Mouse (Mus musculus) spleen, adult 2 months (tissue): ENCODE measurements around the gene Zhx3. TPM values are rescaled to one million over a fixed set of nuclear protein-coding genes. Genes with fewer than 3 reads are reported as not detected.
A peak's percentile ranks its signal among the peaks of the same experiment; 100 is the strongest.

ENCODE experiments used
- DNase-seq, 2 experiments: peaks; one replicate each; pipeline versions ENCODE4 v3.0.0 to v3.0.0-alpha.2; 2012 to 2021; ENCODE audit warnings: low spot score in 2 of 2, low read depth in 1 of 2
- H3K27ac ChIP-seq: fragments of 200-500 bp; 2 replicates; pipeline ENCODE4 v1.5.1; 2012; ENCODE audit warnings: low read length, inconsistent platforms; ENCODE audit not compliant: insufficient read depth
- H3K27me3 ChIP-seq: fragments of 200-500 bp; 2 replicates; pipeline ENCODE4 v1.6.1; 2012; ENCODE audit warnings: mild to moderate bottlenecking, moderate library complexity, low read length, inconsistent platforms; ENCODE audit not compliant: control insufficient read depth, insufficient read depth
- H3K36me3 ChIP-seq: fragments of 200-500 bp; 2 replicates; pipeline ENCODE4 v1.6.1; 2012; ENCODE audit warnings: mild to moderate bottlenecking, low read length, inconsistent platforms; ENCODE audit not compliant: control insufficient read depth, insufficient read depth
- H3K4me1 ChIP-seq: fragments of 200-500 bp; 2 replicates; pipeline ENCODE4 v1.6.1; 2011; ENCODE audit warnings: inconsistent platforms; ENCODE audit not compliant: control insufficient read depth, insufficient read depth, insufficient read length
- H3K4me3 ChIP-seq: fragments of 200-500 bp; 2 replicates; pipeline ENCODE4 v1.5.1; 2011; ENCODE audit warnings: mild to moderate bottlenecking, inconsistent platforms; ENCODE audit not compliant: insufficient read depth, insufficient read length; ENCODE audit errors: extremely low read depth
- CTCF ChIP-seq: fragments of 200-500 bp; IDR thresholded peaks from 2 replicates; pipeline ENCODE4 v1.5.1; 2011; ENCODE audit warnings: mild to moderate bottlenecking, inconsistent platforms; ENCODE audit not compliant: insufficient read depth, insufficient read length, insufficient replicate concordance; ENCODE audit errors: extremely low read depth
- POLR2A ChIP-seq: fragments of 200-500 bp; IDR thresholded peaks from 2 replicates; pipeline ENCODE4 v1.6.1; 2011; ENCODE audit warnings: low read depth, low read length, inconsistent platforms
- WGBS: fragments of 180-500 bp; shearing (Covaris S2); methylation state at CpG from one replicate; pipeline ENCODE4 v1.1.7; 2018; 5-methylcytosine and 5-hydroxymethylcytosine counted together
- polyA plus RNA-seq: library from polyadenylated mRNA; depleted of rRNA; stranded (reverse); fragments of >200 nt; gene quantifications from 2 replicates; pipeline ENCODE4 v1.2.3, GENCODE M21; 2012

Zhx3 gene
- polyA plus RNA-seq, 1 experiment = 1.5 TPM

- Histone ChIP-seq H3K36me3 (peaks cover 16% of the 10 kb centered on the region), H3K4me1 (peaks cover 37% of the 10 kb centered on the region; the same call in 1 of the 2 replicates), H3K27me3 (no peaks in the 10 kb centered on the region), H3K27ac (no peak overlapping the region), H3K4me3 (no peak overlapping the region)
- no peak for TF ChIP-seq CTCF
- TF ChIP-seq POLR2A = no peak
- WGBS = 80% methylated on average over 10 of the region's 10 CpGs
- DNase-seq = no peak
Measured at GRCm38 (mm10) chr2:160747075-160747474, 125.7 kb downstream of the Zhx3 start.

GRCm38 (mm10) chr2:160746637-160747036 is 126.2 kb downstream of the Zhx3 start:
- Histone ChIP-seq H3K36me3 (peaks cover 13% of the 10 kb centered on the region), H3K27me3 (no peaks in the 10 kb centered on the region), H3K27ac (0 out of 2 replicates have a peak overlapping the region, but pooled peaks have one; percentile 12), H3K4me1 (peaks cover 40% of the 10 kb centered on the region; the same call in 1 of the 2 replicates), H3K4me3 (no peak overlapping the region)
- no peak for DNase-seq
- TF ChIP-seq POLR2A (no peak), CTCF (no peak)
- WGBS = 65% methylated on average over 5 of the region's 5 CpGs

- Histone ChIP-seq H3K4me3 (no peak overlapping the region), H3K27me3 (no peaks in the 10 kb centered on the region), H3K36me3 (peaks cover 7% of the 10 kb centered on the region), H3K4me1 (peaks cover 45% of the 10 kb centered on the region), H3K27ac (peak overlapping the region; percentile 24; the same call in 1 of the 2 replicates)
- no peak for DNase-seq
- TF ChIP-seq CTCF (no peak), POLR2A (no peak)
- 64% methylated on average over 1 of the region's 1 CpGs for WGBS
Measured at GRCm38 (mm10) chr2:160745497-160745896, 127.3 kb downstream of the Zhx3 start.

GRCm38 (mm10) chr2:160744823-160745210 is 128.0 kb downstream of the Zhx3 start:
- H3K4me3 ChIP-seq = no peak overlapping the region
- 0 out of 2 replicates have a peak overlapping the region, but pooled peaks have one; percentile 24 for H3K27ac ChIP-seq
- H3K36me3 ChIP-seq = peaks cover 7% of the 10 kb centered on the region
- DNase-seq = no peak
- peaks cover 45% of the 10 kb centered on the region for H3K4me1 ChIP-seq
- 64% methylated on average over 5 of the region's 5 CpGs for WGBS
- H3K27me3 ChIP-seq = no peaks in the 10 kb centered on the region
- TF ChIP-seq POLR2A (no peak), CTCF (no peak)

- H3K27me3 ChIP-seq = no peaks in the 10 kb centered on the region
- peak in 1 of 2 experiments; percentile 55 for DNase-seq
- peak; percentile 12; the same call in 1 of the 2 replicates for TF ChIP-seq CTCF
- no peak for TF ChIP-seq POLR2A
- no peak overlapping the region for H3K4me3 ChIP-seq
- H3K4me1 ChIP-seq = peaks cover 45% of the 10 kb centered on the region
- H3K27ac ChIP-seq = peak overlapping the region; percentile 27; the same call in 1 of the 2 replicates
- H3K36me3 ChIP-seq = peaks cover 6% of the 10 kb centered on the region
- WGBS = 80% methylated on average over 7 of the region's 7 CpGs
Measured at GRCm38 (mm10) chr2:160744040-160744822, 128.6 kb downstream of the Zhx3 start.

GRCm38 (mm10) chr2:160742161-160742609 is 130.6 kb downstream of the Zhx3 start:
- Histone ChIP-seq H3K36me3 (no peaks in the 10 kb centered on the region), H3K27ac (peak overlapping the region; percentile 73), H3K27me3 (no peaks in the 10 kb centered on the region), H3K4me1 (peaks cover 45% of the 10 kb centered on the region), H3K4me3 (no peak overlapping the region)
- DNase-seq = no peak
- WGBS = 6% methylated on average over 1 of the region's 1 CpGs
- TF ChIP-seq POLR2A (no peak), CTCF (no peak)

- no peaks in the 10 kb centered on the region for H3K27me3 ChIP-seq
- H3K27ac ChIP-seq = peak overlapping the region; percentile 73
- peaks cover 40% of the 10 kb centered on the region for H3K4me1 ChIP-seq
- DNase-seq = no peak
- 14% methylated on average over 3 of the region's 3 CpGs for WGBS
- TF ChIP-seq POLR2A (no peak), CTCF (no peak)
- H3K36me3 ChIP-seq = no peaks in the 10 kb centered on the region
- no peak overlapping the region for H3K4me3 ChIP-seq
Measured at GRCm38 (mm10) chr2:160741580-160741979, 131.2 kb downstream of the Zhx3 start.
